Mouse (Mus musculus) gastrocnemius, postnatal 4 days (tissue): ENCODE results near the gene Olfr1368. TPM values are rescaled to one million over a fixed set of nuclear protein-coding genes. Genes with fewer than 3 reads are reported as not detected.
"Not testable (repeated sequence)": the region's sequence is repeated elsewhere in the genome, so short reads cannot be mapped to it uniquely, and the experiment has no call there.

ENCODE experiments used
- DNase-seq, 2 experiments: peaks; one replicate each; pipeline ENCODE4 v3.0.0; 2021 to 2022; ENCODE audit warnings: low spot score in 2 of 2, mixed read lengths in 2 of 2
- total RNA-seq, 2 experiments: library from RNA; stranded (reverse); gene quantifications; 2 replicates each; pipeline ENCODE4 v1.2.3; 2021

Gene Olfr1368
- total RNA-seq, 2 experiments from 2014 or later, result not detected

- DNase-seq, result no peak
Measured at GRCm38 (mm10) chr13:21168371-21169011, 22.8 kb upstream of the Olfr1368 start.

- no peak for DNase-seq
Measured at GRCm38 (mm10) chr13:21167910-21168300, 22.2 kb upstream of the Olfr1368 start.

GRCm38 (mm10) chr13:21166936-21167909 lies 21.6 kb upstream of the Olfr1368 start:
- peak; percentile 53 to 56 for DNase-seq

- no peak for DNase-seq
Measured at GRCm38 (mm10) chr13:21162591-21162990, 16.9 kb upstream of the Olfr1368 start.

GRCm38 (mm10) chr13:21161591-21161990 lies 15.9 kb upstream of the Olfr1368 start:
- no peak for DNase-seq

GRCm38 (mm10) chr13:21160657-21161590 lies 15.3 kb upstream of the Olfr1368 start:
- DNase-seq, result peak; percentile 83 to 86

GRCm38 (mm10) chr13:21160041-21160511 lies 14.4 kb upstream of the Olfr1368 start:
- no peak for DNase-seq

GRCm38 (mm10) chr13:21159475-21159819 lies 13.8 kb upstream of the Olfr1368 start:
- DNase-seq, result no peak

- peak; percentile 73 to 84 for DNase-seq
Measured at GRCm38 (mm10) chr13:21158785-21159474, 13.3 kb upstream of the Olfr1368 start.

GRCm38 (mm10) chr13:21158071-21158470 lies 12.4 kb upstream of the Olfr1368 start:
- DNase-seq, result no peak

- no peak for DNase-seq
Measured at GRCm38 (mm10) chr13:21155888-21156287, 10.2 kb upstream of the Olfr1368 start.

GRCm38 (mm10) chr13:21142421-21142820 lies 3.2 kb downstream of the Olfr1368 start:
- DNase-seq, result no peak

- DNase-seq, result not testable (repeated sequence)
Measured at GRCm38 (mm10) chr13:21129339-21129738, 16.3 kb downstream of the Olfr1368 start, which contains the start of gene Olfr263. Gene Olfr263 (plus strand): TSS chr13:21129639.

- DNase-seq, result no peak
Measured at GRCm38 (mm10) chr13:21114121-21114520, 31.5 kb downstream of the Olfr1368 start.

- DNase-seq, result not testable (repeated sequence)
Measured at GRCm38 (mm10) chr13:21111183-21111582, 34.5 kb downstream of the Olfr1368 start, which contains the start of gene Olfr1369-ps1. Gene Olfr1369-ps1 (plus strand): TSS chr13:21111483.

- DNase-seq, result no peak
Measured at GRCm38 (mm10) chr13:21110441-21110840, 35.2 kb downstream of the Olfr1368 start.

GRCm38 (mm10) chr13:21109759-21110158 lies 35.9 kb downstream of the Olfr1368 start:
- DNase-seq, result no peak
